Mouse (Mus musculus): ENCODE measurements at regions not wholly inside any gene's neighbourhood (a gene's known extent, or its start where the extent isn't known, plus 50 kb on each side); places are given as distances from the start of the nearest gene placed in this dataset.

- H3K9me3 ChIP-seq (ENCODE audit: low read depth, low read length): no peaks in the 10 kb centered on the region
- DNase-seq (no peak), ATAC-seq (ENCODE audit: insufficient read depth) (no peak; the same call in 1 of the 2 replicates)
- H3K4me2 ChIP-seq: no peak overlapping the region
- H3K36me3 ChIP-seq (ENCODE audit: insufficient read depth): no peaks in the 10 kb centered on the region
- H3K27ac ChIP-seq (ENCODE audit: low read depth): peak overlapping the region; percentile 61
- no peak overlapping the region for H3K4me3 ChIP-seq (ENCODE audit: low read depth, low read length)
- no peak overlapping the region for H3K9ac ChIP-seq
- 63% methylated on average over 17 of the region's 17 CpGs for WGBS
- H3K27me3 ChIP-seq (ENCODE audit: insufficient read depth, low read length): no peaks in the 10 kb centered on the region
- no peaks in the 10 kb centered on the region for H3K4me1 ChIP-seq (ENCODE audit: insufficient read depth)
- no peak for TF ChIP-seq CTCF (IDR thresholded peaks at IDR 0.05; ENCODE audit: low read depth)
These were observed 133.7 kb downstream of the Fgf18 start for GRCm38 (mm10) chr11:33013229-33014185.

GRCm38 (mm10) chr11:33012384-33013160, 134.6 kb downstream of the Fgf18 start:
- DNase-seq: peak; percentile 58
- no peaks in the 10 kb centered on the region for H3K27me3 ChIP-seq (ENCODE audit: insufficient read depth, low read length)
- no peaks in the 10 kb centered on the region for H3K9me3 ChIP-seq (ENCODE audit: low read depth, low read length)
- no peak for TF ChIP-seq CTCF (IDR thresholded peaks at IDR 0.05; ENCODE audit: low read depth)
- no peak overlapping the region for H3K9ac ChIP-seq
- H3K4me1 ChIP-seq (ENCODE audit: insufficient read depth): no peaks in the 10 kb centered on the region
- peak; percentile 69 for ATAC-seq (ENCODE audit: insufficient read depth)
- no peak overlapping the region for H3K4me3 ChIP-seq (ENCODE audit: low read depth, low read length)
- no peak overlapping the region for H3K4me2 ChIP-seq
- 53% methylated on average over 14 of the region's 14 CpGs for WGBS
- H3K36me3 ChIP-seq (ENCODE audit: insufficient read depth): no peaks in the 10 kb centered on the region
- no peak overlapping the region for H3K27ac ChIP-seq (ENCODE audit: low read depth)

DNA sequence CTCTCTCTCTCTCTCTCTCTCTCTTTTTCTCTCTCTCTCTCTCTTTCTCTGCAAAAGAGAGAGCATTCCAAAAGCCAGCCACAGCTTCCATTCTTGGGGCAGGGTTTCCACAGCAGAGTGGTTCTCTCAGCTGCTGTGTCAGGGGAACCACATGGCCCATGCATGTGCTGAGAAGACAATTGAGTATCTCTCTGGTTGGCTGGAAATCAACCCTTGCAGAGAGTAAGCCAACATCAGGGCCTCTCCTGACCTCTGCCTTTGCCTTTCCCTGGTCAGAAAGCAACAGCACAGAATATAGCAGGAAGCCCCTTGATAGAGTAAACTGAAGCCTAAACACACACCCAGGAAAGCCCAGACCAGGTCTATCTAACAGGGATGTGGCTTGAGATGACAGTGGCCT, 138.6 kb downstream of the Fgf18 start:
- no peak for ATAC-seq (ENCODE audit: insufficient read depth)

DNA sequence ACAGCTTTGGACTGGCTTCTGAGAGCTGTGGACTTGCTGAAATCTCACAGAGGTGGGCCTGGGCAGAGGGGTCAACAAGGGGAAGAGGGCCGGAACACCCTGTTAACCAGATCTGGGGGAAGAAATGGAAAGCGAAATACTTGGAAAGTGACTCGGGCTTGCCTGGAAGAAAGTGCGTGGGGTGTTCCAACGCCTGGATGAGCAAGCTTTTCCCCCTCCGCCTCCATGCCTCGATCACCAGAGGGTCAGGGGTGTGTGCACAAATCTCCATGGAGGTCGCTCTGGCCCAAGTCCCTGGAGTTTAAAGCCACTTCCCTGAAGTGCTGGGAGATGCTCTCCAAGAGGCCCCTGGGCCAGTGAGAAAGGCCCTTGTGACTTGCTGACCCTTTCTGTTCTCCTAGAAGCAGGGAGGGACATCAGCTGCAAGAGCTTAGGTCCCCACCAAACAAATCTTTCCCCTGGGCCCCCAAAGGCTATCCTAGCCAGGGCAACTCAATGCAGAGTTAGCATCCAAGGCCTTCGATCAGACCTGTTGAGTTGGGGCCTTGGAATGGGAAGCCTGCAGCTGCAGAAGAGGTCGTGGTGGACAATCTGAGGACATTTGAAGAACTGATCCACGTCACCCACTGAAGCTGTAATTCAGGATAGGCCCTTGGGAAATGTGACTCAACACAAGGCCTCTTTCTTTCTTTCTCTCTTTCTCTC, 139.2 kb downstream of the Fgf18 start:
- 83% methylated on average over 11 of the region's 11 CpGs for WGBS
- no peaks in the 10 kb centered on the region for H3K4me1 ChIP-seq (ENCODE audit: insufficient read depth)
- no peaks in the 10 kb centered on the region for H3K36me3 ChIP-seq (ENCODE audit: insufficient read depth)
- DNase-seq: no peak
- H3K4me3 ChIP-seq (ENCODE audit: low read depth, low read length): no peak overlapping the region
- TF ChIP-seq CTCF (IDR thresholded peaks at IDR 0.05; ENCODE audit: low read depth): no peak
- H3K27ac ChIP-seq (ENCODE audit: low read depth): no peak overlapping the region
- no peak for ATAC-seq (ENCODE audit: insufficient read depth)
- H3K9me3 ChIP-seq (ENCODE audit: low read depth, low read length): no peaks in the 10 kb centered on the region
- H3K4me2 ChIP-seq: no peak overlapping the region
- H3K9ac ChIP-seq: no peak overlapping the region
- H3K27me3 ChIP-seq (ENCODE audit: insufficient read depth, low read length): no peaks in the 10 kb centered on the region

More for the DNA sequence above, 138.6 kb downstream of the Fgf18 start:
- Histone ChIP-seq H3K4me3 (ENCODE audit: low read depth, low read length) (no peak overlapping the region), H3K9ac (no peak overlapping the region), H3K27ac (ENCODE audit: low read depth) (no peak overlapping the region), H3K4me1 (ENCODE audit: insufficient read depth) (no peaks in the 10 kb centered on the region), H3K4me2 (no peak overlapping the region), H3K27me3 (ENCODE audit: insufficient read depth, low read length) (no peaks in the 10 kb centered on the region), H3K9me3 (ENCODE audit: low read depth, low read length) (no peaks in the 10 kb centered on the region), H3K36me3 (ENCODE audit: insufficient read depth) (no peaks in the 10 kb centered on the region)
- no peak for DNase-seq
- no peak for TF ChIP-seq CTCF (IDR thresholded peaks at IDR 0.05; ENCODE audit: low read depth)

DNA sequence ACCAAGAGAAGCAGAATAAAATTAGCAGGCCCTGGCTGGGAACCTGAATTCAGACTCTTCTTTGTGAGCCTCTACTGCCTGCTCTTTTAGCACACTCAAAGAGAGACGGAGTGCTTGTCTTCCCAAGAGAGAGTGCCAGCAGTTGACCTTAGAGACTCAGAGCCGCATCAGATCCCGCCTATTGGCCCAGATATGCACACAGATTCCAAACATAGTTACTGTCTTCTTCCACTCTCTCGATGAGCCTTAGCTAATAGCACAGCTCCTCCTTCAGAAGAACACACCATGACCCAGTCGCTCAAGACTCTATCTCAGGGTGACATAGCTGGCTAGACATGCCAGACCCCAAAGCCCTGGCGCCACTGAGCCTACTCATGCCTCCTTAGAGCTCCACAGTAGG, 139.8 kb downstream of the Fgf18 start:
- Histone ChIP-seq H3K9ac (no peak overlapping the region), H3K27ac (ENCODE audit: low read depth) (no peak overlapping the region), H3K27me3 (ENCODE audit: insufficient read depth, low read length) (no peaks in the 10 kb centered on the region), H3K4me2 (no peak overlapping the region), H3K4me3 (ENCODE audit: low read depth, low read length) (no peak overlapping the region), H3K4me1 (ENCODE audit: insufficient read depth) (no peaks in the 10 kb centered on the region), H3K36me3 (ENCODE audit: insufficient read depth) (no peaks in the 10 kb centered on the region), H3K9me3 (ENCODE audit: low read depth, low read length) (no peaks in the 10 kb centered on the region)
- WGBS: 69% methylated on average over 6 of the region's 6 CpGs
- no peak for DNase-seq
- no peak for TF ChIP-seq CTCF (IDR thresholded peaks at IDR 0.05; ENCODE audit: low read depth)
- no peak for ATAC-seq (ENCODE audit: insufficient read depth)

GRCm38 (mm10) chr11:33005183-33005582, 142.0 kb downstream of the Fgf18 start:
- Histone ChIP-seq H3K27me3 (ENCODE audit: insufficient read depth, low read length) (no peaks in the 10 kb centered on the region), H3K9ac (no peak overlapping the region), H3K4me2 (no peak overlapping the region), H3K27ac (ENCODE audit: low read depth) (0 out of 2 replicates have a peak overlapping the region, but pooled peaks have one; percentile 43), H3K36me3 (ENCODE audit: insufficient read depth) (no peaks in the 10 kb centered on the region), H3K9me3 (ENCODE audit: low read depth, low read length) (no peaks in the 10 kb centered on the region), H3K4me3 (ENCODE audit: low read depth, low read length) (no peak overlapping the region), H3K4me1 (ENCODE audit: insufficient read depth) (no peaks in the 10 kb centered on the region)
- TF ChIP-seq CTCF (IDR thresholded peaks at IDR 0.05; ENCODE audit: low read depth): no peak
- ATAC-seq (ENCODE audit: insufficient read depth) (peak; percentile 32; the same call in 1 of the 2 replicates), DNase-seq (peak; percentile 27)
- 29% methylated on average over 4 of the region's 4 CpGs for WGBS
